Mouse (Mus musculus) liver, embryonic 14.5 days (tissue): ENCODE measurements around the gene Ccdc169.

ENCODE experiments used
- CTCF ChIP-seq: IDR thresholded peaks from 2 replicates; pipeline ENCODE4 v1.5.1; 2016; ENCODE audit warnings: antibody characterized with exemption, low read depth, control low read depth
- EP300 ChIP-seq: IDR thresholded peaks from 2 replicates; pipeline ENCODE4 v1.6.1; 2016; ENCODE audit warnings: antibody characterized with exemption, low read depth

GRCm38 (mm10) chr3:55154163-55154562 is 17.0 kb downstream of the Ccdc169 start:
- TF ChIP-seq CTCF = no peak
- no peak for TF ChIP-seq EP300
